Comparison of ENCODE assay signal across 29 mouse cellular contexts in the genomic region with DNA sequence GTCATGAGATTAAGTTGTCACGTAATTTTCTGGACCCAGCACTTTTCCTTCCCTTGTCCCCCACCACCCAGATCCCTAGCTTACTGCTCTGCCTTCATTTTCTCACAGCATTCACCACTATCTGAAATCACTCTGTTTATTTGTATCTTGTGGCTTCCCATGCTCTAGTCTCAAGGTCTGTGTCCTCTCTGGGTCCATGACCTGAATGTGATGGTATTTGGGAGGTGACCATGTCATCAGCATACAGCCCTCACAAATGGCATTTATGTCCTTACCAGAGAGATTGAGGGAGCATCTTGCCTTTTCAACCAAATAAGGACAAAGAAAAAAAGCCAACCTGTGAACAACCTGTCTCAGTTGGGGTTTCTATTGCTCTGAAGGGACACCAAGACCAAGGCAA.
"Had no signal": no experiment of that assay in that cellular context is flagged by ENCODE, and none has a peak within 500 bp of the region (broad histone marks: within the 10 kb centered on the region; RNA-seq: fewer than 3 reads in every experiment).

No protein-coding gene starts in this region.

- H3K9ac ChIP-seq: heart, embryonic 12.5 days; heart, embryonic 13.5 days; heart, embryonic 15.5 days; hindbrain, embryonic 12.5 days; hindbrain, embryonic 13.5 days; hindbrain, embryonic 14.5 days; hindbrain, embryonic 15.5 days; intestine, embryonic 15.5 days; kidney, embryonic 15.5 days had no signal

- H3K4me1 ChIP-seq: heart, embryonic 12.5 days; hindbrain, embryonic 12.5 days; intestine, embryonic 15.5 days had no signal

- H3K27me3 ChIP-seq: heart, embryonic 12.5 days; heart, embryonic 13.5 days; heart, embryonic 15.5 days; hindbrain, embryonic 12.5 days; hindbrain, embryonic 13.5 days; hindbrain, embryonic 15.5 days; intestine, embryonic 15.5 days; kidney, embryonic 15.5 days had no signal

- H3K27ac ChIP-seq: heart, embryonic 10.5 days; heart, embryonic 13.5 days; heart, embryonic 15.5 days; hindbrain, embryonic 10.5 days; hindbrain, embryonic 12.5 days; hindbrain, embryonic 13.5 days; hindbrain, embryonic 14.5 days; hindbrain, embryonic 15.5 days; hindbrain, postnatal 0 days; intestine, embryonic 15.5 days; kidney, embryonic 15.5 days; kidney, postnatal 0 days; layer of hippocampus, adult 2 months had no signal

- H3K36me3 ChIP-seq: heart, embryonic 10.5 days; heart, embryonic 12.5 days; heart, embryonic 13.5 days; heart, embryonic 15.5 days; hindbrain, embryonic 10.5 days; hindbrain, embryonic 12.5 days; hindbrain, embryonic 13.5 days; hindbrain, embryonic 15.5 days; intestine, embryonic 15.5 days; kidney, embryonic 15.5 days had no signal

- DNase-seq: heart, postnatal 10 days; heart, postnatal 36 days; heart, postnatal 4 days; kidney, adult 11 months; kidney, adult 18-20 months; kidney, adult 2 months; kidney, adult 8-10 months; kidney, adult 9 months; kidney, postnatal 10 days; kidney, postnatal 14 days; kidney, postnatal 25 days; kidney, postnatal 36 days; kidney, postnatal 4 days; layer of hippocampus, adult 9-11 months; layer of hippocampus, postnatal 36 days had no signal

- H3K4me3 ChIP-seq: heart, embryonic 10.5 days; heart, embryonic 12.5 days; heart, embryonic 13.5 days; heart, embryonic 15.5 days; hindbrain, embryonic 10.5 days; hindbrain, embryonic 12.5 days; hindbrain, embryonic 13.5 days; hindbrain, embryonic 15.5 days; intestine, embryonic 15.5 days; kidney, embryonic 15.5 days; layer of hippocampus, adult 2 months had no signal
